Mouse (Mus musculus): Measurements from ENCODE around the gene Cdkl3. TPM values are rescaled to one million over a fixed set of nuclear protein-coding genes. Genes with fewer than 3 reads are reported as not detected.

The Cdkl3 gene
- total RNA-seq (2021): 10 to 100 TPM; 32.4 to 32.6 TPM

DNA sequence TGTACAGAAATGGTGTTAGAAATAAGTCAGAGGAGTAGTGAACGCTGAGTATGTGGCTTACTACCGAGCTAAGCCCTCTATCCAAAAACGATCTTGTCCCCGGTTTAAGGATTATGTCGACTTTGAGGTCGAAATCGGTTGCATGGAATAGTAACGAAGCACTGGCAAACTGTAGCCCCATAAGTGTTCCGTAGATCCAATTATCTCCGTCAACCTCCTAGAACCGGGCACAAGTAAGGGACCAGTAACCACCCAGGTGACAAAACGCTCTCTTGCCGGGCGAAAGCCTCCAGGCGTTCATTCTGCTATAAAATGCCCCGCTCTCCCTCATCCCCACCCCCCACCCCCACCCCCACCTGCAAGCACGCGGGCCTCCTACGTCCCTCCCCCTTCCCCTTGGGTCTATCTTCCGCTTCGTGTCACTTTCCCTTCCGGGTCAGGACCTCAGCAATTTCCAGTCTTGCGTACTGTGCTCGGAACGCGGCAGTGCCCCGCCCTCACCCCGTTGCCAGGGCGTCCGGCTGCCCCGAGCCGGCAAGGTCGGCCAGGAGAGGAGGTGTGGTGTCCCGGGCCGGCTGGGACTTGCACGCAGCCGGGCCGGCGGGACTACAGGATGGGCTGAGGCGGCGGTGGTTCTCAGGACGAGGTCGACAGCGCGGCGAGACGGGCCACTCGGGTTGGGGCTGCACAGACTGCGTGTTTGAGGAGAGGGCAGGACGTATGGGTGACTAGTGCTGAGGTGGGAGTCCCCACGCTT lies at the start of gene Cdkl3:
Gene Cdkl3, plus strand, starts transcription at position 450 of the 757 bp plus-strand sequence.
- intact Hi-C loops (cut with DNase I): no loop called here

DNA sequence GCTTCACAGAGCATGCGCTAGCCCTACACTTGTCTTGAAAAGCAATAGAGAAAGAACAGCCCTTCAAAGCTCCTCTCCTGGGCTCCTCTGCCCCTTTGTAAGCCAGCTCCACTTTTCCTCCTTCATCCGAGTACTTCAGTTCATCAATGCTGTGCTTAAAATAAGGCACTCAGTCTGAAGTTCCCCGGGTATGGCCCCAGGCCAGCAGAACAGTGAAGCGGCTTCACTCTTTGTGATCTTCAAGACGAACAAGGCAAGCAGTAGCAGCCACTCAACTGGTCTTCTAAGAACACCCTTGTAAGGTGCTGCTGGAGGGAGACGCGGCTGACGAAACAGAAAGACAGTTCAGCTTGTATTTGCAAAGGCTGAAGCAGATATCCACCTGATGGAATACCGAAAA lies 47.9 kb upstream of the Cdkl3 start:
- DNase-seq: no peak
- intact Hi-C loops (cut with DNase I): no loop called here

More for the DNA sequence above, at the start of gene Cdkl3:
- peak; percentile 92 for DNase-seq

DNA sequence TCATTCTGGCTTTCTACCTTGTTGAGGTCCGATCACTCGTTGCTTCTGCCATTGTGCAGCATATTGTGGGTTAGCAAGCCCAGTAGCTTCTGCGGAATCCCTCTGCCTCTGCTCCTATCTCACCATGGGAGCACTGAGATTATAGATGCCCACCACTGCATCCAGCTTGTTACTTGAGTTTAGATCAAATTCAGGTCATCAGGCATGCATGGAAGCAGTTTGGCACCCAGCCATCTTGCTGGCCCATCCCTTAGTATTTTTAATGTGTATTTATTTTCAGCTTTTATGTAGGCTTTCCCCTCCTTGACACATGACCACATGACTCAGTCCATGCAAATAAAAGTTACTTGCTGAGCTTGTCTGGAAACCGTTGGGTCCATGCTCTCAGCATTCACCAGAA lies 46.3 kb upstream of the Cdkl3 start:
- DNase-seq: no peak
- intact Hi-C loops (cut with DNase I): no loop called here

DNA sequence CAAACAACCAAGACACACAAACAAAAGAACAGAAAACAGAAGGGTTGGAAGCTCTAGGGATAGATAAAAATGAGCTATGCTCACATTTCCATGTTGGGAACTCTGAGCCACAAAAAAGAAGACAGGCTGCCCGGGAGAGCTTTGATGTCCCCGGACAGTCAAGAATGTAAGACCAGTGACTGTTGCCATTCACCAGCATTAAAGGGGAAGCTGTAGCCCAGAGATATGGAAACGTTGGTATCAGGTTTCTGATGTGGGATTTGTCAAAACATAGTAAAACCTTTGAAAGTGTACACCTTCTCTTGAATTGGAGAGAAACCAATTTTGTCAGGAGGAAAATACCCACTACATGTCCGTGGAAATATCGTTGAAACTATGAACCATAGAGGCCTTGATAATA lies 44.5 kb upstream of the Cdkl3 start:
- intact Hi-C loops (cut with DNase I): no loop called here
- DNase-seq: no peak

DNA sequence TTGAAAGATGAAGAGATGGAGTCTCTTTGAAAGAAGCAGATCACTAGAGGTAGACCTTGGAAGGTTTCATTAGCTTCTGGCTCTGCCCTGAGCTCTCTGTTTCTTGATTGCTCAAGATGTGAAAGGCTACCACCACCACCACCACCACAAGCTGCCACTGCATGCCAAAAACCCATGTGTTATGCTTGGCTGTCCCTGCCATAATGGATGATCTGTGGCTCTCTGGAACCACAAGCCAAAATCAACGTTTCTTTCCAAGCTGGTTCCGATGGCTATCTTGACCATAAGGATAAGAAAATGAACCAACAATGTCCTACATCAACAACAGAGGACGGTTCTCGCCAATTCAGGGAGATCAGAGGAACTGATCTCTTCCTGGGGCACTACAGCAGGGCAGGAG lies 44.0 kb upstream of the Cdkl3 start:
- DNase-seq: no peak
- intact Hi-C loops (cut with DNase I): no loop called here

DNA sequence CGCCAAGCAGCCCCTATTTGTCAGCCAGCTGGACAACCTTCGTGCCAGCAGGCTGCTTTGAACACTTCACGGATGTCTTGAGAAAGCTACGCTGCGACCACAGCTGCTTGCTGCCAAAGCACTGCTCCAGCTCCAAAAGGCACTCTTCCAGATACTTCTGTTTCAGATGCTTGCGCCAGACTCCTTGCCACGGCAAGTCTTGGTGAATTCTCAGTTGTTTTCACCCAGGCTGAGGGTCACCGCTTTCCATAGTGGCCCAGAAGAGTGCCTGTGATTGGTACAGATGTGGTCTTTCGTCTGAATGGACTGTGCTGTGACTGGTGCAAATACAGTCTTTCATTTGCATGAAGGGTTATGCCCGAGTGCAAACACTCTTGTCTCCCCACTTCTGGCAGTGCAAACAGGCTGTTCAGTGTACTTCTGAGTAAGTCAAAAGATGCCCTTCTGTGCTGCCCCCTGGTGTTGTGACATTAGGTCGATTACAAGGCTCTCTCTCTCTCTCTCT lies 43.0 kb upstream of the Cdkl3 start:
- intact Hi-C loops (cut with DNase I): no loop called here
- DNase-seq: peak; percentile 54

DNA sequence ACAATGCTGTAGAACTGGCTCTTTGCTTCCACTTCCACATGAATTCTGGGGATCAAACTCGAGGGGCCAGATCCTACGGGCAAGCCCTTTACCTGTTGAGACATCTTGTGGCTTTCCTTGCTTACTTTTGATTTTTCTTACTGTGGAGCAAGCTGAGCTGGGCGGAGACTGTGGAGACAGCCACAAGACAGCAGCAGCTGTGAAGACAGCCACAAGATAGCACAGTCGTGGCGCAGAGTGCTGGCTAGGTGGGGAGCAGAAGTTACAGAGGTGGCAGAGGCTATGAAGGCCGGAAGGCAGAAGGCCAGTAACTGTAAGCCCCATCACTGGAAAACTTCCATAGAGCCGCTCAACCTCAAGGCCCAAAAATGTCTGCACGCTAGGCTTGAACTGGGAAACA lies 42.3 kb upstream of the Cdkl3 start:
- intact Hi-C loops (cut with DNase I): no loop called here
- DNase-seq: no peak

DNA sequence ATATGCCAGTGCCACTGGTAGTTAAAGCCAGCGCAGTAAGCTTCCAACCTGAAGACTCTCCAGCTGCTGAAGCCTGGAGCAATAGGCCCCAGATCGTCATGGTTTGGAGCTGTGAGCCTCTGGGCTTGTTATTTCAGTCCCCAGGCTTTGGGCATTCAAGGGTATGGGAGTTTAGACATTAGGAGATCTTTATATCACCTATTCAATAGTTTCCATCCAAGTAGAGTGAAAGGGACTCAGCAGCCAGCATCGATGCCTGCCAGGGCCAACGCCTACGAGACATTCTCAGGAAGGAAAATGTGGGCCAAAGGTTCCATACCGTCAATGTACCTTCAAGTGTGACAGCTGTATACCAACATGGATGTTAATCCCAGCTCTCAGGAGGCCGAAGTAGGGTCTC lies 41.7 kb upstream of the Cdkl3 start:
- DNase-seq: no peak
- intact Hi-C loops (cut with DNase I): no loop called here

DNA sequence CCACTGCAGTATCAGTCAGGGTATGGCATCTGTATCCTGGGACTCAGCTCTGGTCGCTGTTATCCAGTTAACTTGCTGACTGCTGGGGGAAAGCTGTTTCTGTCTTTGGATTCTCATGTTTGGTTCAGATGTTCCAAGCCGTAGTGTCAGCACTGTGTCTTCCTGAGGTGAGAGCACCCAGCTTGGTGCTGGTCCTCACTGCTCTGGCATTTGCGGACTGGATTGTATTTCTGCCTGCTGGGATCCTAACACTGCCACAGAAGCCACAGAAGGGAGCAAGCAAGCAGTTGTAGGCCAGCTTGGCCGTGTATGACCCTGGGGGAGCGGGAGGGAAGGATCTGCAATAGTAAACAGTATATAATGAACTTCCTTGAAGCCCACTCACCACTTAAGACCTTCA lies 37.4 kb upstream of the Cdkl3 start:
- DNase-seq: no peak
- intact Hi-C loops (cut with DNase I): loop anchor here (2.0 to 5.0 kb wide), 2 partner anchors 110 to 144 kb away; partner anchors contain the start of gene Jade2

DNA sequence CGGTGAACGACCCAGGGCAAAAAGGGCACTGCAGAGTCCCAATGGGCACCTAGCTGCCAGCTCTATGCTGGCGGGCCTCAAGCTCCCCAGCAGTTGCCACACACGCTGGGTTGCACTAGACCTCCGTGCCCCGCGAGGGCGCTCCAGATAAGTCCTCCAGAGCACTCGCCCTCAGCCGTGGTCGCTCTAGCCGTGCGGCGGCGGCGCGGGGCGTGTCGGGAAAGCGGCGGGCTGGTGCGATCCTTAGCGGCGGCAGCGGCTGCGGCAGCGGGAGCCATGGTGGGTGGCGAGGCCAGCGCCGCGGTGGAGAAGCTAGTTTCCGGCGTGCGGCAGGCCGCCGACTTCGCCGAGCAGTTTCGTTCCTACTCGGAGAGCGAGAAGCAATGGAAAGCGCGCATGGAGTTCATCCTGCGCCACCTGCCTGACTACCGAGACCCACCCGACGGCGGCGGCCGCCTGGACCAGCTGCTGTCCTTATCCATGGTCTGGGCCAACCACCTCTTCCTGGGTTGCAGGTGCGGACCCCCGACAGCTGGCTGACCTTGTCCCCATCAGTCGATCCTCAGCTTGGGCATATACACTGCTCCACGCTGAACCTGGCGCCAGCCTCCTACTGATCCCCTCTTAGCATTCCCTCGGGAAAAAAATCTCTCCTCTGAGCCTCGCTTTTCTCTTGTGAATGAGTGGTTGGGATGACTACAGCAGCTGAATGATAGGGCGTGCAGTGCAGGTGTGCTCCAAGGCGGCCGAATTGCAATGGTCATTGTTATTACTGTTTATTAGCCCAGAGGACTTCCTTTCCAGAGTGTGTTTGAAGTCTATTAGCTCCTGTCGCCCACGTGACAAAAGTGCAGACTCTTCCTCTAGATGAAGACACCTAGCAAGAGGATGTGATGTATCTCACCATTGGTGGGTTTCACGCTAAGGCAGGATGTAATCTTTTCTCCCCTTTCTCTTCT lies 36.3 kb upstream of the Cdkl3 start, which contains the start of gene Cdkn2aipnl:
Gene Cdkn2aipnl, plus strand, starts transcription at position 219 of the 959 bp plus-strand sequence.
- DNase-seq: peak; percentile 96
- intact Hi-C loops (cut with DNase I): loop anchor here (2.0 to 5.0 kb wide), 2 partner anchors 111 to 145 kb away; partner anchors contain the start of gene Jade2

DNA sequence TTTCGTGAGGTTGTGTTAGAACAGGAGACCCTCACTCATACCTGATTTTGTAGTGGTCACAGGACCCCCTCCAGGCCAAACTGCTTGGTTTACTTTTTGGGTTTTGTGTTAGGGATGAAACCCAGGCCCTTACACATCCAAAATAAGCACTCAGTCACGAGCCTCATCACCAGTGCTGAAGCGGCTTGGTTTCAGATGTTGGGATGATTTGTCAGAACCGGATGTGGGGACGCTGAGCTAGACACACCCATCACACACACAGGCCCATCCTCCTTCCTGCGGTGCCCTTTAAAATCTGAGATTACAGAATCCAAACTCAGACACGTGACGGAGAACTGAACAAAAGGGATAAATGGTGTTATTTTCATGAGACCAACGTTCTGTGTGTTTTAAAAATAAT lies 35.1 kb upstream of the Cdkl3 start:
- no peak for DNase-seq
- intact Hi-C loops (cut with DNase I): loop anchor here (5.0 kb wide), 1 partner anchor 147 kb away; no protein-coding TSS in a partner anchor

DNA sequence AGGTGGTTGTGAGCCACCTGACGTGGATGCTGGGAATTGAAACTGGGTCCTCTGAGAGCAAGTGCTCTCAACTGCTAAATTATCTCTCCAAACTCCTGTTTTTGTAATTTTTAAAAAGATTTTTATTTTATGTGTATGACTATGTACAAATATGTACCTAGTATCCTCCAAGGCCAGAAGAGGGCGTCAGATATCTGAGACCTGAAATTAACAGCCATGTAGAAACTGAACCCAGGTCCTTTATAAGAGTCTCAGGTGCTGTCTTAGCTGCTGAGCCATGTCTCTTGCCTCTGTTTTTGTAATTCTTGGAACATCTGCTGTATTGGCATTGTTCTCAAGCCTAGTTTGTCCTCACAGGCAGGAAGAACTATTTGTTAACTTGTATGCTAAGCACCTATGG lies 34.5 kb upstream of the Cdkl3 start:
- intact Hi-C loops (cut with DNase I): loop anchor here (5.0 kb wide), 1 partner anchor 147 kb away; no protein-coding TSS in a partner anchor

DNA sequence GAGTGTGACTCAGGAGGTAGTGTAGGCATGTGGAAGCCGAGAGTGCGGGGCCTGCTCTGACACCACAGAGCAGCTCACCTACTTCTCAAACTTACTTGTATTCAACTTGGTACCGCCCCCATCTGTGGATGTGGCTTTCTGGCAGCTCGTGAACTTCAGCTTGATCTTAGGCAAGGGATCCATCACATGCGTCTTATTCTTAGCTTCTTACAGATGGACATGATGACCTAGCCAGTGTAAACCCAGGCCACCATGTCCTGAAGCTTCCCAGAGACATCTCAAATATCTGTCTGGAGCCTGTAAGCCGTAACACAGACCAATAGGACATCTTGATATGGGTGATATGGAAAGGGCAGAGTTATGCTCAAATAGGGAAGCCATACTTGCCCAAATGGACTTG lies 32.4 kb upstream of the Cdkl3 start:
- intact Hi-C loops (cut with DNase I): no loop called here
- no peak for DNase-seq

More for the DNA sequence above, 34.5 kb upstream of the Cdkl3 start:
- no peak for DNase-seq

DNA sequence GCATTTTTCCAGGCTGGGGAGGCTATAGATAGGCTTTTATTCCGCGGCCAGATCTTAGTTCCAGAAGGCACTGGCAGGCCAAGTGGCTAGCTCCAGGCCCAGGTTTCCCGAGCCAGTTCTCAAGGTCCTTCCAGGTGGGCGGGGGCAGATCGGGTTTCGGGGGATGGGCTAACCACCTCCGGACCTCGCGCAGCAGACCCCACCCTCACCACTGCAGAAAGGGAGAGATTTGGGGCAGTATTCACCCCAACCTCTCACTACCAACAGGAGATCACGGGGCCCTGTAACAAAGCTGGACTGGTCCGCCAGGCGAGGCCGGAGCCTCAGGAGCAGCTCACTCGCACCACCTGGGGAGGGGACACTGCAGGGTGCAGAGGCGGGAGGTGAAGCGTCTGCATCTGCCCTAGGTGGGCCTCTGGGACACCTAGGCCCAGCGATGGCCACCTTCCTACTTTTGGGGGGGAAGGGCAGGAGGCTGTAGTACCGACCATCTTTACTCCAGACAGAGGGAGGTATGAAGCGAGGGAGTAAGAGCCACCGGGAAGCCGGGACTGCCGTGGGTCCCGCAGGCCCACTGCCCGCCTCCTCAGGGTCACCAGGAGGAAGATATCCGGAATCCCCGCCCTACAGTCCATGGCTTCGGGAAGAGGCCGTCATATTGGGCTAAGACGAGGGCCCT lies 4.3 kb upstream of the Cdkl3 start:
- peak; percentile 61 for DNase-seq
- intact Hi-C loops (cut with DNase I): no loop called here

DNA sequence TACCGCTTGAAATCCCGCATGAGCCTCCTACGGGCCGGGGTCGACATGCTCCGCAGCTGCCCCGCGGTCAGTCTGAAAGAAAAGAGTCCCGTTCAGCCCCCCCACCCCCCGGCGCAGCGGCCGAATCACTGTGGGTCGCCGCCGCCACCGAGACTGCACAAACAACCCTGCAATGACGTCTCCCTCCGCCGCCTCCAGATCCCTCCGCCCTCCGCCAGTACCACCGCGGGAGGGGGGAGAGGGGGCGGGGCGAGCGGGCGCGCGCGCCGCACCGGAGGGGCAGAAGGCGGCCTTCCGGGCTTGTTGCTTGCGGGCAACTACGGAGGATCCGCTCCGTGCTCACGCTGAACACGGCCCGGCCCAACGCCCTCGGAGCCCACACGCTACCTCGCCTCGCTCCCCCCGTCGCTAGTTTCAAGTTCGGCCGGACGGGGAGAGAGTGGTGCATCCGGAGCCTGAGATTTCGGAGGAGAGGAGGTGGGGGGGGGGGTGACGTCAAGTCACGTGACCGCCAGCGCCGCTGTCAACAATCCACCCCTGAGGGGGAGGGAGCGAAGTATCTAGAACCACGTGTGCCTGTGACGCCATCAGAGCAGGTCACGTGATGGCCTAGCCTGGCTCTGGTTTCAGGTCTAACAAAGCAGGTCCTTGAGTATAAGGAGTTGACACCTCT lies 3.6 kb upstream of the Cdkl3 start, which contains the start of gene Ube2b:
Gene Ube2b, minus strand, starts transcription at position 473 of the 673 bp plus-strand sequence.
- peak; percentile 97 for DNase-seq
- intact Hi-C loops (cut with DNase I): no loop called here

DNA sequence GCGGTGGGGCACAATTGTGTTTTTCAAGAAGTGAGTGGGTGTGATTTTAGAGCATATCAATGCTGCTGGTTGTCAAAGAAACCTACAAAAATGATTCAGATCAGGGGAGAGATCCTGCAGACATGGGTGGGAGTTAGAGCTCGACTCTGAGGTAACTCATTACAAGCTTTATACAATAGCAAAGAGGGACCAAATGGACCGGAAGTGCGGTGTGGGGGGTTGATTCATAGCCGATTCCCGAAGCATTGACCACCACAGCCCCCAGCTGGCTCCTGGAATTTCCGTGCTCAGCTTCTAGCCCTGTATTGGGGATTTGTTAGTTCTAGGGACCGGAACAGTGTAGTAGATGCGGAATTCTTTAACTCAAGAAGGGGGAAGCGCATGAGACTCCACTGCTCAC lies 2.7 kb upstream of the Cdkl3 start:
- intact Hi-C loops (cut with DNase I): no loop called here
- DNase-seq: no peak

DNA sequence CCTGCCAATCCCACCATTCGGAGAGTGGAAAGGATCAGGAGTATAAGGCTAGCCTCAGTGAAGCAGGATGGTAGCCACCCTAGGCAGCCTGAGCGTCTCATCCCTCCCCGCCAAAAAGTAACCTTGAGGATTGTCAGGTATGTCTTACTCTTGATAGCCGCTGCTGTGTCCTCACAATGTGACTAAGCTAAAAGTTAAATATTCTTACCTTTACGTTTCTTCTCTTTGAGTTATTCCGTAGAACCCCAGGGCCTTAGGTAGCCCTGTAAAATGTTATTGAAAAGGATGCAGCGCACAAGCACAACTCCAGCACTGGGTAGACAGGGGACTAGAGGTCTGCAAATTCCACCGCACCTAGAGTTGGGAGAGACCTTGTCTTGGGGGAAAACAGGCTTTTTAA lies 2.2 kb upstream of the Cdkl3 start:
- no peak for DNase-seq
- intact Hi-C loops (cut with DNase I): no loop called here

DNA sequence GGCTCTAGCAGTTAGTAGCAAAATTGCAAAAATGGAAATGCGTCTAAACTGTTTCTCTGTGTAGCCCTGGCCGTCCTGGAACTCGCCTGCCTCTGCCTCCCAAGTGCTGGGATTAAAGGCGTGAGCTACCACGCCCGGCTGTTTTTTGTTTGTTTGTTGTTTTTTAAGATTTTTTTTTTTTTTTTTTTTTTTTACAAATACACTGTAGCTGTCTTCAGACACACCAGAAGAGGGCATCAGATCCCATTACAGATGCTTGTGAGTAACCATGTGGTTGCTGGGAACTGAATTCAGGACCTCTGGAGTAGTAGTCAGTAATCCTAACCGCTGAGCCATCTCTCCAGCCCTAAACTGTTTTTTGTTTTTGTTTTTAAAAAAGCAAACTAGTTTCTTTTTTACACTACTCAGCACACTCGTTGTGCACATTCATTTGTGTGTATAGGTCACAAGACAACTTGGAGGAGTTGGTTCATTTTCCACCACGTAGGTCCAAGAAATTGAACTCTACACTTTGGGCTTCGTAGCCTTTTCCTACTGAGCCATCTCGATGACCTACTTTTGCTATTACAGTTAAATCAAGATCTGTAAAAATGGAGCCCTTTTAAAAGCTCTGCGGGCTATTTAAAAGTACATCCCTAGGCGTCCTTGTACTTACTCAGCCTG lies 1.0 kb upstream of the Cdkl3 start:
- intact Hi-C loops (cut with DNase I): no loop called here
- DNase-seq: no peak

DNA sequence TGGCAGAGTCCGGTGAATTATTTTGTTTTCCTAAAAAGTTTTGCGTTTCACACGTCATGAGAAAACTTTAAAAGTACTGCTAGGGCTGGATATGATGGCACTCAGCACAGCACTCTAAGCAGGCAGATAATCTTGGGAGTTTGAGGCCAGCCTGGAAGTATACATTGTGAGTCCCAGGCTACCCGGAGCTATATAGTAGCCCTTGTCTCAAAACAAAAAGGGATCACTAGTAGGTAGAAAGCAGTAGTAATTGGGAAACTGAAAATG lies 583 bp upstream of the Cdkl3 start:
- intact Hi-C loops (cut with DNase I): no loop called here
- no peak for DNase-seq

DNA sequence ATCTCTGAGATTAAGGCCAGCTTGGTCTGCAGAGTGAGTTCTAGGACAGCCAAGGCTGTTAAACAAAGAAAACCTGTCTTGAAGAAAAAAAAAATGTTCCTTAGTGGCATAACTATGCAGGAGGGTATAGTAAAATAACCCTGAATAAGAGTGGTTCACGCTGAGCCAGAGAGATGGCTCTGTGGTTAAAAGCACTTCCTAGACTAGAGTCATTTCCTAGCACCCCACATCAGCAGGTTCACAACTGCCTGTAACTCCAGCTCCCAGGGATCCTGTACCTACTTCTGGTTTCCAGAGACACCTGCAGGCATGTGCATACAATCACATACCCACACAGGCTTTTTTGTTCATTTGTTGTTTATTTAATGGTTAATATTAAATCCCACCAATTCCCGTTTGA lies 1.6 kb downstream of the Cdkl3 start:
- intact Hi-C loops (cut with DNase I): no loop called here
- no peak for DNase-seq

Measured in left cerebral cortex, postnatal 4 days (tissue).